Mouse (Mus musculus): ENCODE results near the gene Lemd2.

Lemd2 gene

DNA sequence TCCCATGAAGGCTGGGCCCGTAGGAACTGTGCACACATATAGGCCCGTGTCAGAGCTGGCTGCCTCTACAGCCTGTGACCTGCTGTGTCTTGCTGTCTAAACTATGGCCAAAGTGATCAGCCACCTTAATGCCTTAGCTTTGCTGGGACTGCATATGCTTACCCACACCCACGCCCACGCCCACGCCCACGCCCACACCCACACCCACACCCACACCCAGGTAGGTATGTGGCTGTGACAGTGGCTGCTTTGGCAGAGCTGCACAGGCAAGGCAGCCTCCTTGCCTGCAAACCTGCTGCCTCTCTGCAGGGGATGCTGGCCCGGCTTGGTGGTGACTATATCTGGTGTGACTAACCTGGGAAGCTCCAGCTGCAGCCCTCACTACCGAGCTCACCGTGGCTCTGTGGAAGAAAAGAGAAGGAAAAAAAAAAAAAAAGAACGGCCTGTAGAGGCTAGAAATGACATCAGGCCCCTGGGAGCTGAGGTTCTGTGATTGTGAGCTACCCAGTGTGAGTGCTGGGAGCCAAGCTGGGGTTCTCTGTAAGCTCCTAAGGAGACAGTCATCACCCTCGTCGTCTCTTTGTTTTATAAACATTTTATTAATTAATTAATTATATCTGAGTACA, 20.5 kb downstream of the Lemd2 start:
- no peak for DNase-seq

DNA sequence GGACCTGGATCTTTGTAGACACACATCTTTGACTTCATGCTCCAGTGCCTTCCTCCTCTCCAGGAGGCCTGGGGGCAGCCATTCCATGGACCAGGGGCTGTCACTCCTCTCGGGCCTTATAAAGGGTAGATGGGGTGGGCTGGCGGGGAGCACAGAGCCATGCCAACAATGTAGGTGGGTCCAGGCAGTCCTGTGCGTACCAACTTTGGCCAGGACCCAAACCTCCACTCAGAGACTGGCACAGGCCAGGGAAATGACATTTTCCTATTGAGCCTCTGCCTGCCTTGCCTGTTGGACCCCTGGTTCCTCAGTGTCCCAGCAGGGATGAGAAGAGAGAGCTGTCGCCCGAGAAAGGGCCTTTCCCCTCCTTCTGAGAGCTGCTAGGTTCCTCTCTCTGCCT, 21.9 kb downstream of the Lemd2 start:
- DNase-seq = no peak

DNA sequence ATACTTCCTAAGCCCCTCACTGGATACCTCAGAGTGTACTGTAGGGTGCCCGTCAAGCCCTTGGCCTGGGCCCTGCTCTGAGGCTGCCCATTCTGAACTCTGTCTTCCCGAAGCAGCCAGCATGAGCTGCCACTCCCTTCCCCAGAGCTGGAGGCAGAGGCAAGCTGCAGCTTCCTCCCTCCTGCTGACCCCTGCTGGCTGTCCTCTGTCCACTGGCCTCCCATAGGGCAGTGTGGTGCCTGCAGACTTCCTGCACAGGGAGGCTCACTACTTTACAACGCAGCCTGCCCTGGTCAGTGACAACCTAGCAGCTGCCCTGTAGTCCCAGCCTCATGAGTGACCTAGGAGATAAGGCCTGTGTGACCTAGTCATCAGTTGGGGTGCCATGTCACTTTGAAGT, 22.6 kb downstream of the Lemd2 start:
- peak; percentile 37 for DNase-seq

DNA sequence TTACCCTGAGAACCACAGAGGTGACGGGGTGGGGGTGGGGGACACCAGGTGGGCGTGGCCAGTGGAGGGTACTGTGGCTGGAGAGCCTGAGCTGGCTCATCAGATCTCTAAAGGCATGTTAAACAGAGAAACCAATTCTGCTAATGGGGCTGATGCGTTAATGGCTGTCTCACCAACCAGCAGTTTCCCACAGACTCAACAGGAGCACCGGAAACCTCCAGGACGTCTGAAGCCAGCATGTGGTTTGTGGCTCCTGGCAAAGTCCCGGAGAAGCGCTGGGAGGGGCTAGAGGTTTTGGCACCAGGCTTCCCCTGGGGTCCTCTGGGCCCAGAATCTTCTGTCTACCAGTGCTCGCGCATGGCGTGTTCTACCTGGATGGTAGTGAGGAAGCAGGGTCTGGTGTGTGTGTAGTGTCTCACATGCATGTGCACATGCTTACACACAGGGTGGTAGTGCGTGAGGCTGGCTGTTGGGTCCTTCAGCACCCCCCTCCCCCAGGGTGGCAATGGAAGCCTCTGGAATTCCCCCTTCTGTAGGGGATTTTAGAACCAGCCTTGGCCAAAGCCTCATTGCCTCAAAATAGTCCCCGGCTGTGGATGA, 24.5 kb downstream of the Lemd2 start:
- DNase-seq = no peak

DNA sequence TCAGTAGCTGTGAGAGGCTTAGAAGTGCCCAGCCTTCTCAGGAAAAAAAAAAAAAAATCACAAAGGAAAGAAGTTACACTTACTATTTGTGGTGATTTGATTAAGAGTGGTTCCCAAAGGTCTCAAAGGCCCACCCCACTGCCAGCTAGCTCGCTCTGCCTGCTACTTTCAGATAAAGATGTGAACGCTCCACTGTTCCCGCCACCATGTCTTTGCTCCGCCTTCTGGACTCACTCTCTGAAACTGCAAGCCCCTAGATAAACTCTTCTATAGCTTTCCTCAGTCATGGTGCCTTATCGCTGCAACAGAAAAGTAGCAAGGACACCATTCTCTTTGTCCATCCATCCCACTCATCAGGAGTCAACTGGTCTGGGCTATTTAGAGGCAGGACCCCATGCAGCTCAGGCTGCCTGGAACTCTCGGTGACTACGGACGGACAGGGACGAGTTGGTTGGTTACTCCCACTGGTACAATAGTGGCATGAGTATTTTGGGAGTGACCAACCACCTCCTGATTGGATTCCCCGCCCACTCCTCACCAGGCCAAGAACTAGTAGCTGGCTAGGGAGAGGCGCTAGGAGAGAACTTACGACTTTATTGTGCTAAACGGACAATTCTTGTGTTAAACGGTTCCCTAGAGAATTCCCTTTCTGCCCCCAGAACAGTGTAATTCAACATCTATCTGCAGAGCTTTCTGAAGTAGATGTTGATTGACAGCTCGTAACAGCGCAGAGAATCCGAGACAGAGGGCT, 25.7 kb downstream of the Lemd2 start:
- DNase-seq = no peak

DNA sequence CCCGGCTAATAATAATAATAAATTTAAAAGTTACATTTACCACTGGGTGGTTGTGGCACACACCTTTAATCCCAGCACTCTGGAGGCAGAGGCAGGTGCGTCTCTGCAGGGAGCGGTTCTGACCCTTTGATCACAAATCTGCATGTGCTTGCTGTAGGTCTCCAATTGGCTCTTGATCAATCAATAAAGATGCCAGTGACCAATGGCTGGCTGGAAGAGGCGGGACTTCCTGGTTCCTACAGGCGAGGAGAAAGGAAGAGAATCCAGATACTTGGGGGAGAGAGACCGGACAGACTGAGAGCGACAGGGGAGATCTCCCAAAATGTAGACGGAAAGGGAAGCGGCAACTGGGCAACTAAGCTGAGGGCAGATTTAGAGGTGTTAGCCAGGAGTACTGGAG, 26.2 kb downstream of the Lemd2 start:
- peak; percentile 62 for DNase-seq

DNA sequence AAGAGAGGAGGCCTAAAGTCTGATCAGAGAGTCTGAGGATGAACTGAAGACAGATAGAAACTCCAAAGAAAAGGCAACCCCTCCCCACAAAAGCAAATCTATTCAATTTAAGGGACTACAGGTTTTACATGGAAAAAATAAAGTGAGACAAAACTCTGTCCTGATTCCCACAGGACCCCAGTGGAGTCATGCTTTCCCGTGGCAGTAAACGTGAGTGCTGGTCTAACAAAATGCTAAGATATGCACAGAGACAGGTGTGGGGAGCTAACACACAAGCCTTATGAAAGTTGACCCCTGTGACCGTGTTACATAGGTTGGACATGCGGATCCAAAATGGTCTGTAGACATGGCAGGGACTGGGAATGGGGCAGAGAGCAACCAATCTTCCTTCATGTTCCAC, 27.5 kb downstream of the Lemd2 start:
- no peak for DNase-seq

DNA sequence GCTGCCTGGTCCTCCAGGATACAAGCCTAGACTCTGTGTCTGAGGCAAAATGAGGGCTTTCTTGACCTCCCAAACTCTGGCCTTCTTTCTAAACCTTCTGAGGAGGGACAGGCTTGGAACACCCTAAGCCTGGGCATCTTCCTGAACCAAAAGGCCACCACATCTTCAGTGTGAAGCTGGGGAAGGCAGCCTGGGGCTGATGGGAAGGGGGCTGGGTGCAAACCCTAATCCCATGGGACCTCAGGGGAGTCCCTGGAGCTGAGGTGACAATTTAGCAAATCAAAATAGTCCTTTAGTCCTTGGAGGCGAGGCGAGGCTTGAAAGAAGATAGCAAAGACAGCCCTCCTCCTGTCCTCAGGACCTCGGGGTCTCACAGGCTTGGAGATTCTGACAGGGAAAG, 28.0 kb downstream of the Lemd2 start:
- no peak for DNase-seq

DNA sequence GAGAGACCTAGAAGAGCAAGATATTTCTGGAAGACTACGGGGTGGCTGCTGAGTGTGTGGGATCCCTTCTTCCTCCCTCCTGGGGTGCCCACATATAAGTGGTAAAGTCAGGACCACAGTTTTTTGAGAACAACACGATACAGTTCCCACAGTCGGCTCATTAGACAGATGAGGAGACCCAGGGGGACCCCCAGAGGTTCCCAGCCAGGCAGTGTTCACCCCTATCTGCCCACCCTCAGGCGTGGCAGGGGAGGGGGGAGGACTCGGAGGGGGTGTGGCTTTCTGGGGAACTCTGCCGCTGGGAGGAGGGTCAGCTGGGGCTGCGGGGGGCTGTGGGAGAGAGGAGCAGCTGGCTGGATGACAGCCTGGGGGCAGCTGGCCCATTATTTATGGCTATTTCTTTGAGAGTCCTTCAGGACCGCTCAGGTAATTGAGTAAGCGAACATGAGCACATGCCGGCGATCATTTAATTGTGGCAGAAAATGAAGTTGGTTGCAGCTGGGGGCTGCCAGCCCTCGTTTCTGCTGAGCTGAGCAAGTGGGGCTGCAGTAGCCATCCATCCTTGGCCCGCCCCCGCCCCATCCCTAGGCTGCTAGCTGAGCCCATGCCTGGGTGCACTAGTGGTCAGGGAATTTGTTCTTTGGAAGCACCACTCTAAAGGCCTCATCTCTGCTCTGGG, 28.9 kb downstream of the Lemd2 start:
- DNase-seq = no peak

DNA sequence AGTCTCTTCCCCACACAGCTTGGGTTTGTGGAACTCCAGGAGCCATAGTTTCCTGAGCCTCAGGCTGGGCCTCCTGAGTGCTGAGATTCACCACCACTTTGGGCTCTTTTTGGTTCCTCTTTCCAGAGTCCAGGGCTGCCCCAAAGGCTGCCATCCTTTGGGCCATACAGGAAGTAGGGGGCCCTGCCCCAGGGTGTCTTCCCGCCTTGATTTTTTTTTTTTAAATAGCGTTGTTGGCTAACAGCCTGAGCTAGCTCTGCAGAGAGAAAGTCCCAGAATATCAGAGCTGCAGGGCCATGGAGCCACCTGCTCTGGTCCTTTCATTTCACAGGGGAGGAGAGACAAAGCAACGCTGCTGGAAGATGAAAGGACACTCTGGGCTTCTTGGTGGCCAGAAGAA, 30.6 kb downstream of the Lemd2 start:
- DNase-seq = peak; percentile 12

DNA sequence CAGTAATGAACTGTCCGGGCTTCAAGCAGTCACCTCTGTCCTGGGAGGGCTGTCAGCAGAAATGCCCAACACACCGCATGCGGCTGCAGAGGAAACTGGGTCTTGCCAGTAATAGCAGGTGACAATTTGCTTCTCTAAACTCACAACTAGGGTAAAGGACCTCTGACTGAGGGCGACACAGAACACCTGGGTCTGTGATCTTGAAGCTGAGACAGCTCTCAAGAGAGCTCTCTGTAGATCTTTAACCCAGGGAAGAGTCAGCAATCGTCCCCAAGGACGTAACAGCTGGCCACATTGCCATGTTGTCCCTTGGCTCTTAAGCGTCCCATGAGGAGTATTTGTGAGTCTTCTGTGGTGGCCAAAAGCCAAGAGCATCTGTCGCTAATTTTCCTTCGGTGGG, 31.8 kb downstream of the Lemd2 start:
- no peak for DNase-seq

DNA sequence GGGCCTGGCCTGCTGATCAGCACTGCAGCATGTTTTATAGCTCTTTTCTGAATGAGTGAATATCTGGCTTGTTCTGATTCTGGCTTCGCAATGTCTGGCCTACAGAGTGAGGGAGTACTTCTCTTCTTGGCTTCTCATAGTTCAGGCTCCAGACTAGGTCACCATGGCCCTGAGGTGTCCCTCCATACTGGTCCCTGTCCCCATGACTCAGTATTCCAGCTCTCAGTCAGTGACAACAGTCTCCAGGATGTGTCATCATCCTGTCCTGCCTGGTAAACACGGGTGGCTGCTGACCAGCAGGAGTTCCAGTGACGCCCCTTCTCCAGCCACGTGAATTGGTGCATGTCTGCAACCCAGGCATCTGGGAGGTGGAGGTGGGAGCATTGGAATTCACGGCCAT, 33.1 kb downstream of the Lemd2 start:
- DNase-seq = no peak

DNA sequence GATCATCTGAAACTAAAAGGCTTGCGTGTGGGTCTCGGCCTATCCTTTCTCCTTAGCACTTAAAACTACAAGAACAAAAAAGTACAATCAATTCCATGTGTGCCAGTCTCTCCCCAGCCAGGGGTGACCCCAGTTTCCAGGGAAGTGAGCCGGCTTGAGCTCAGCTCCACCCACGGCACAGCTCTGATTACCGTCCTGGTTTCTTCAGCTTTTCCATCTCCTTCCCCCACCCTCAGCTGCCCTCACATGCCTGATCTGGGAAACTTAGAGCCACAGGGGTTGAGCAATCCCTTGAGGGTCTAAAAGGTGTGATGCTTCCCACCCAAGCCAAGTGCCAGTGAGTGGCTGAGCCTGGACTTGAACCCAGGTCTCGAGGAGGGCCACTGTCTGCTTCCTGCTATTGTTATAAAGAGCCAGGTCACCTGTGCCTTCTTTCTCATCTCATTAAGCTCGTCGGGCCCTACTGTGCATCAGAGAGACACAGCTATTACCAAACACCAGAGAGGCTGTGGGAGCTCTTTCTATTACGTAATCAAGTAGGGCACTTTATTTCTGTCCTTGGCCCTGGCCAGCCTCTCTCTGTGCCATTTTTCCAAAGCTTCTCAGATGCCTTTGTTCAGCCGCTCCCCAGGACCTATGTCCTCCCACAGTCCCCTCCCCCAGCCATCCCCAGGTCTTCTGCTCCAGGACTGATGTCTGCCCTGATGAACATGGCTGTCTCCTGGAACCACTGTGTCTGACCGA, 34.1 kb downstream of the Lemd2 start:
- DNase-seq = peak; percentile 34

DNA sequence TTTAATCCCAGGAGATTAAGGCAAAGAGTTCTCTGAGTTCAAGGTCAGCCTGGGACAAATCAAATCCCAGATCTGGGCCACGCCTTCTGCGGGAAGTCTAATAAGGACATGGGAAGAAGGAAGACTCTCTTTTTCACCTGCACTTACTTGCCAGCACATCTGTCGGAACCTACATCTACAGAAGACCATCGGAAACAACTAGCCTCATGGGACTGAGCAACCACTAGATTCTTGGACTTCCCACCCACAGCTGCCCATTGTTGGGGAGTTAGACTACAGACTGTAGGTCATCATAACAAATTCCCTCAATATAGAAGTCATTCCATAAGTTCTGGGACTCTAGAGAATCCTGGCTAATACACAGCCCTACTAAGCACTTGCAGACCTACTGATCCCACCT, 35.7 kb downstream of the Lemd2 start:
- no peak for DNase-seq

DNA sequence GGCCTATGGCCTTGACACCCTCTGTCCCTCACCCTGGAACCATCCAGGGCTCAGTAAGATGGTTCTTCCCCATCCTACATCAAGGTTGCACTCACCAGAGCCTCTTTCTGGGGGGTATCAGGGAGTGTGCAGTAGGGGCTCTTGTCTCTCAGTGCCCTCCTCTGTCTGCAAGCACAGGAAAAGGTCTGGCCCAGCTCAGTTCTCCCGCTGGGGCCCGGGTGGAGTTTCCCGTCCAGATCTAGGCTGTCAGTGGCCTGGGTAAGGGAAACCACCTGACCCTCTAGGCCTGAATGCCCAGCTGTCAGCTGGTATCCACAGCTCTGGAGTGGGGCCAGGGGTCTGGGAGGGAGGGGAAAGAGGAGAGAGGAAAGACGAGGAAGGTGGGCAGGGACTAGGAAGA, 36.7 kb downstream of the Lemd2 start, which contains the start of gene Ip6k3:
TSS of gene Ip6k3 (minus strand) at position 251 of the 400 bp plus-strand sequence.
- peak; percentile 36 for DNase-seq

DNA sequence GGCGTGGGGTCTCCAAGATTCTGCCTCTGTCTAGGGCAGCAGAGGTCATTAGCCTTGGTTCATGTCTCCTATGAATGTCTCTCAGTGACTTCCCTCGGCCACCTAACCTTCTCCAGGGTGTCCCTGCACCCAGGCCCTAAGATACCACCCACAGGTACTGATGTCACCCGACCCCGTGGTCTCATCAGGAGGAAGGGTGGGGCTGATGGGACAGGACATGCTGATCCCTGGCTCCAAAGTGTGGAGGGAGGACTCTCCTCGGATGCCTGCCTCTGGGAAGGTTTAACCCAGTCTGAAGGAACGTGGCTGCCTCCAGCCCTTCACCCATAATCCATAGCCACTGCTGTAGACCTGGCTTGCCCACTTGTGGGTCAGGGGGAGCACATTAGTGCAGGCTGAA, 37.4 kb downstream of the Lemd2 start:
- peak; percentile 17 for DNase-seq

DNA sequence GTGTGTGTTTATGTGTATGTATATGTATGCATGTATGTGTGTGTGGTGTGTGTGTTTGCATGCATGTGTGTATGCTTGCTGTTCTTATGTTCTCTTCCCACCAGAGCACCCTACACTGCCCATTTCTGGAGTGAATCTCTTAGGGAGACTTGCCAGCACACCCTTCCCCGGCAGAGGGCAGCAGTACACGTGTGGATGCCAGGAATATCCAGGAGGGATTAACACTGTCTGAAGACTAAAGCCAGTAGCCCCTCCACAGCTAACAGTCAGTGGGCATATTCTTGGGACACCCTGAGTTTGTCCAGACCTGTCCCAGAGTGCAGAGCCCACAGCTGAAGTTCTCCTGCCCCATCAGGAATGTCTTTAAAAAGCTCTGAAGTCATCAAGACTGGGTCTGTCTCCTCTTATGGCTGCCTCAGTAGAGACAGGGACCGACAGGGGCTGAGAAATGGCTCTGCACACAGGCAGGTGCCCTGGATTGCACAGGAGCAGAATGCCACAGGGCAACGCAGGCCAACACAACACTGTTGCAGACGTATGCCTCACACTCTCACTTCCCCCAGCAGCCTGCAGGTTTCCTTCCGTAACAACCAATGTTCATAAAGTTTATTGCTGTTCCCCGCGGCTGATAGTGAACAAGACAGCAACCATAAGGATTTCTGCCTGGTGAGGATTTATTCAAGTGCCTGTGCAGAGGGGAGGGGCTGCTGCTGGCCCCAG, 39.1 kb downstream of the Lemd2 start:
- peak; percentile 42 for DNase-seq

DNA sequence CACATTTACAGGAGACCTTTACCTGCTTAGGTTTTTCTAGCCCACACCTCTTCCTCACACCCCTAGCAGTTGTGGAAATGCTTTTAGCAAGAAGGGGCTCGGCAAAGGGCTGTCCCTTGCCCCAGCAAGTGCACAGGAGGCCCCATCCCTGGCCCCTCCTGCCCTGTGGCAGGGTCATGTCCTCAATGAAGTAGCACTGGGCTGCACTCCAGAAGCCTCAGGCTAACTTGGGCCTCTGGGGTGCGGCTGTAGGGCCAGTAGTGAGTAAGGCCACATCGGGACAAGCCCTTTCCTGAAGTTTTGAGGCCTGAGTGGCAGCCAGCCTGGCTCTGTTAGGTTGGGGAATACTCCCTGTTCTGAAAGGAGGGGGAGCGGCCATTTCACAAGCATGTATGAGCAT, 43.4 kb downstream of the Lemd2 start:
- peak; percentile 71 for DNase-seq

DNA sequence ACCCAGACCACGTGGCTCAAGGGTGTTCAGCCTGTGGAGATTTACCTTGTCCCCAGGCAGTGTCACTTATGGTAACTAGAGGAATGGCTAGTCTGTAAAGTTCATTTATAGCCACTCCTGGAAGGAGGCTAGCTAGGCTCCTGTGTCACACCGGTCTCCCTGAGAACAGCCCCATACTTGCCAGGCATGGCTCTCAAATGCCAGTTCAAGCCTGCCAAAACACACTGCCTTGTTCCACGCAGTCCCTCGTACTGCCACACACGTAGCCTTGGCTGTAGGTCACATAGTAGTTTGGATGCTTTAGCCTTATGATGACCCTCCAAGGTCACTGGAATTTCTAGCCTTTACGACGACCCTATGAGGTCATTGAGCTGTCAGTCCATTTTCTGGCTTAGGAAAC, 45.1 kb downstream of the Lemd2 start:
- no peak for DNase-seq

DNA sequence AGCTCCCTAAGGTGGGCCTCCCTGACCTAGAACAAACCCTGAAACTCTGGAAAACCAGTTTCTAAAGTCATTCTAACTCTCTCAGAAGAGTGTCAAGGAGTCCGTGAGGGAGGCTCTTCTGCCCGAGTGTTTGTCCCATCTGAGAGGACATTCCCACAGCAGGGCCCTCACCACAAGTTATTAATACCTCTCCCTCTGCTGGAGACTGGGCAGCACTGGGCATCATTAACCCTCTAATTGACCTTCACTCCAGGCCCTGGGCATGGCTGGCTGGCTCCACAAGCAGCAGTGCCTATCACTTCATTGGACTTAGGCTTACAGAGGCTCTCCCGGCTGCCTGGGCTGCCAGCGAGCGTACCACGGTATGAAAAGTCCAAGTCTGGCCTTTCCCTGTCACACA, 45.8 kb downstream of the Lemd2 start:
- DNase-seq = no peak

DNA sequence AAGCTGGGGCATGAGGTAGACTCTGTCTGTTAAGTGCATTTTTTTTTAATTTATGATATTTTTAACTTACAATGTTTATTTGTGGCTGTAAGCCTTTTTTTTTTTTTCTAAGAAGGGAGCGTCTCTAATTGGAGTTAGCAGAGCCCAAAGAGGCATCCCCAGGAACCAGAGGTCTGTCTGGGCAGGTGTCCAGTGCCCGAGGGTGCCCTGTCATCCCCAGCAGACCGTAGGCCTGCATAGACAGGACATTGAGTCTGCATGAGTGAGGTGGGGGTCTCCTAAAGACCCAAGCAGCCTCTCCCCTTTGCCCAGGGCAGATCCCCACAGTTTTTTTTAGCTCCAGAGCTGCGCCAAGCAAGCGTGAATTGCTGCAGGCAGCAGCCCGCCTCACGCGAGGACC, 48.5 kb downstream of the Lemd2 start:
- no peak for DNase-seq

DNA sequence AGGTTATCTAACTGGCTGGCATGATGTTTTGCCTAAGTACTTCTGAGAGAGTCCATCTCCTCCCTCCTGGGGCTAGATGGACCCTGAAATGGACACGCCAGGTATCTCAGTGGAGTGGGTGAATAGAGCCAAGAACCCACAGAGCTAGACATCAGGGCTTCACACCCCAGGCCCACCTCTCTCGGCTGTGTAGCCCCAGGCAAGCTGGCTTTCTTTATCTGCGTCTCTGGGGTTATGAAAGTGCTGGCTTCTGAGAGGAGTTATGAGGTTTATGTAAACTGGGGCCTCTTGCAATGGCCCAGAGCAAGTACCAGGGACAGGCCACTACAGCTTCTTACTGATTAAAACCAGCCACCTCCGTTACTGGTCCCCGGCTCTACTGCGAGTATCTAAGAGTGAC, 49.4 kb downstream of the Lemd2 start:
- DNase-seq = no peak
